Mouse (Mus musculus) gonadal fat pad, adult 2 months (tissue): Measurements from ENCODE around the gene Prr5l. TPM values are rescaled to one million over a fixed set of nuclear protein-coding genes. Genes with fewer than 3 reads are reported as not detected.
"Not testable (repeated sequence)": the region's sequence is repeated elsewhere in the genome, so short reads cannot be mapped to it uniquely, and the experiment has no call there.

Experiments
- DNase-seq: peaks from one replicate; pipeline ENCODE4 v3.0.0-alpha.2; 2012; ENCODE audit warnings: low read depth
- polyA plus RNA-seq: library from polyadenylated mRNA; depleted of rRNA; stranded (reverse); fragments of >200 nt; gene quantifications from 2 replicates; pipeline ENCODE4 v1.2.3, GENCODE M21; 2012

Gene Prr5l
- polyA plus RNA-seq, 1 experiment, result 5.8 TPM

- no peak for DNase-seq
Observed at GRCm38 (mm10) chr2:101762955-101763386, 119.9 kb downstream of the Prr5l start.

GRCm38 (mm10) chr2:101762405-101762804 lies 120.4 kb downstream of the Prr5l start:
- no peak for DNase-seq

- no peak for DNase-seq
Observed at GRCm38 (mm10) chr2:101761898-101762297, 120.9 kb downstream of the Prr5l start.

GRCm38 (mm10) chr2:101759523-101760277 lies 123.1 kb downstream of the Prr5l start:
- DNase-seq, result no peak

GRCm38 (mm10) chr2:101757806-101758205 lies 125.0 kb downstream of the Prr5l start:
- no peak for DNase-seq

GRCm38 (mm10) chr2:101756069-101756753 lies 126.6 kb downstream of the Prr5l start:
- no peak for DNase-seq

GRCm38 (mm10) chr2:101754939-101755555 lies 127.8 kb downstream of the Prr5l start:
- DNase-seq, result no peak

GRCm38 (mm10) chr2:101754428-101754827 lies 128.4 kb downstream of the Prr5l start:
- DNase-seq, result no peak

GRCm38 (mm10) chr2:101752979-101753378 lies 129.8 kb downstream of the Prr5l start:
- no peak for DNase-seq

GRCm38 (mm10) chr2:101752402-101752801 lies 130.4 kb downstream of the Prr5l start:
- DNase-seq, result no peak

- DNase-seq, result no peak
Observed at GRCm38 (mm10) chr2:101751236-101751922, 131.4 kb downstream of the Prr5l start.

- no peak for DNase-seq
Observed at GRCm38 (mm10) chr2:101746537-101746936, 136.3 kb downstream of the Prr5l start.

- not testable (repeated sequence) for DNase-seq
Observed at GRCm38 (mm10) chr2:101745656-101746055, 137.2 kb downstream of the Prr5l start.

GRCm38 (mm10) chr2:101742072-101742860 lies 140.6 kb downstream of the Prr5l start:
- DNase-seq, result no peak

GRCm38 (mm10) chr2:101741653-101742052 lies 141.2 kb downstream of the Prr5l start:
- no peak for DNase-seq

GRCm38 (mm10) chr2:101739914-101740313 lies 142.9 kb downstream of the Prr5l start:
- DNase-seq, result no peak

GRCm38 (mm10) chr2:101733564-101733963 lies 149.3 kb downstream of the Prr5l start:
- no peak for DNase-seq

- no peak for DNase-seq
Observed at GRCm38 (mm10) chr2:101732777-101733210, 150.0 kb downstream of the Prr5l start.

GRCm38 (mm10) chr2:101730972-101731371 lies 151.9 kb downstream of the Prr5l start:
- no peak for DNase-seq

- DNase-seq, result no peak
Observed at GRCm38 (mm10) chr2:101729472-101729871, 153.4 kb downstream of the Prr5l start.

- no peak for DNase-seq
Observed at GRCm38 (mm10) chr2:101727787-101728186, 155.0 kb downstream of the Prr5l start.
